Mouse (Mus musculus) cerebellum, adult 11-12 months (tissue): ENCODE data around the gene Spag6.

Source experiments
- DNase-seq: peaks from one replicate; pipeline ENCODE4 v3.0.0; 2022

Gene Spag6

DNA sequence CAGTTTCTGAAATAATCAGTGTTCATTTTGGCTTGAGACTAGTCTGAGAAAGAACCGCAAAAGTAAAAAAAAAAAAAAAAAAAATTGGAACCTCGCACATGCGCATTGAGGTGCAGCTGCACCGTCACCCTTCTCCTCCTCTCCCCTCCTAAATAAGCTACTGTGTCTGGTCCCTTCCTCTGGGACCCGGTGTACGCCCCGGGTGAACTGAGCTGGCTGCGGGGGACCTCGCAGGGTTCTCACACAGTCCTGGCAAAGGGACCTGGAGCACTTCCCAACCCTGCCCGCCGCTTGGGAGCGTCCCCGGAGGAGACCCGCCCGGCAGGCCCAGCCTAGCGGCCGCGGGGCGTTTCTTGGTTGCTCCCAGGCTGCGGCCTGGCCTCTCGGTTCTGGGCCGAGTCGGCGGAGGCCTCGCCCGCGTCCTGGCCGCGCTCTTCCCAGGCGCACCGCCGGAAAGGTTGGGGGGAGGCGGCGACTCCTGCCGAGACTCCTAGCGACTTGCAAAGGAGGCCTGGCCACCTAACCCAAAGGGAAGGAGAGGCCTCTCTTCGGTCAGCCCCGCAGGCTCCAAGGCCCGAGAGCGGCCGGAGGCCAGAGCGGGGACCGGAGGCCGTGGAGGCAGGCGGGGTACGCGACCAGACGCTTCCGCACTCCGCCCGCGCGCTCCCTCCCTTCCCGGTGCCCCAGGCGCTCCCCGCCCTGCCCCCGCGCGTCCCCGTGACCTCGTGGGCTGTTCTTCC, at the start of gene Spag6:
TSS of gene Spag6 (plus strand) at position 162 of the 740 bp plus-strand sequence.
- peak; percentile 85 for DNase-seq

DNA sequence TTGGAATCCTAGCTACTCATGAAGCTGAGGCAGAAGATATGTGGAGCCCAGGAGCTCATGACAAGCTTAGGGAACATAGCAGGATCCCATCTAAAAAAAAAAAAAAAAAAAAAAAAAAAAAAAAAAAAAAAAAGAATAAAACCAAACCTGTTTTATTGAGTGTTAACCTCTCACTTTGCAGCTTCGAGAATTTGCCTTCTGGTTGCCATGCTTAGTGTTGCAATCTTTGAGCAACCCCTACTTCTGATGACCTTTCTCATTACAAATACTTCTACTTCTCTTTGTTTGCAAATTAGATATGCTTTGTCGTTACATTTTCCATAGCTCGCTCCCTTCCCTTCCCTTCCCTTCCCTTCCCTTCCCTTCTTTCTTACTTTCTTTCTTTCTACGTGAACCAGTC, 45.3 kb upstream of the Spag6 start:
- DNase-seq: no peak

DNA sequence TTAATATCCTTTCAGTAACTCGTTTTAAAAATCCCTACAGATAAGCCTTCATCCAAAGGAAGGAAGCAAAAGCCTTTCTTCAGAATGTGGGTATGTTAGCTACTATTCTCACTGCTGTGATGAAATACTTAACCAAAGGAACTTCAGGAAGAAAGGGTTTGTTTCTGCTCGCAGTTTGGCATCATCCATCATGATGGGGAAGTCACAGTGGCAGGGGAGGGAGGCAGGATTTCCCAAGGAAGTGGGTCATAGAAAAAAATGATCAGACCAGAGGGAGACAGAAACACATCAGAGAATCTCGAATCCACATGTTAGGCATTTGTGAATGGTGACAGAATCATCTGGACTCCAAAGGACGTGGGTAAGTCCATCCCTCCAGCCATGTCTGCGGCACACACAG, 39.0 kb upstream of the Spag6 start:
- no peak for DNase-seq

DNA sequence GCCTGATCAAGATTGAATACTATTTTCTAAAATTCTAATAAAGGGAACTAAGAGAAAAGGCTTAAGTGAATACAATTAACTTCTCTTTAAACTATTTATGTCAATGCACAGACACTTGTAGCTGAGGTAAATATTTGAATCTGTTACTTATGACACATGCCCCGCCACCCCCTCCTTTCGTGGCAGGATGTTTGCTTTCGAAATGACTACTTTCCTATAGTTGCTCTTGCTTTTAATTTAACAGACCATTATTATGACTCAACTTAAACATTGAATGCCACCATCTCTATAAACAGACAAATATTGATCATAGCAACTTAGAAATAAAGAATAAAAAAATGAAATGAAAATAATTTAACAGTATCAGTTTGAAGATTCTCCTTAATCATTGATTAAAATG, 29.8 kb upstream of the Spag6 start:
- DNase-seq: no peak

DNA sequence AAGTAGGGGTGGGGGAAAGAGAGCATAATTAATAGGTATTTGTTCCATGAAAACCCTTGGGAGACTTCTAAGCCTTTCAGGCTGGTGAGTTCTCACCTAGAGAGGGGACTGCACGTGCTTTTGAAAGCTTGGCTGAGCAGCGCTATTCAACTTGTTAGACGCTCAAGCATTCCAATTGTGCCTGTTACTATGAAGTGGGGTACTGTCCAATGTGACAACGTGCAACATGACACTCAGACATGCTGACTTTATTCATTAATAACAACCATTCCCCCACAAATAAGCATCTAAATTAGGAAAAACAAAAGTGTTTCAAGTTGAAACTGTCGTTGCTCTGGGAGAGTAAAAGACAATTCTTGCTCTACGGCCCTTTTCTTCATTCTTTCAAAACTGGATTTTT, 22.8 kb upstream of the Spag6 start:
- no peak for DNase-seq

DNA sequence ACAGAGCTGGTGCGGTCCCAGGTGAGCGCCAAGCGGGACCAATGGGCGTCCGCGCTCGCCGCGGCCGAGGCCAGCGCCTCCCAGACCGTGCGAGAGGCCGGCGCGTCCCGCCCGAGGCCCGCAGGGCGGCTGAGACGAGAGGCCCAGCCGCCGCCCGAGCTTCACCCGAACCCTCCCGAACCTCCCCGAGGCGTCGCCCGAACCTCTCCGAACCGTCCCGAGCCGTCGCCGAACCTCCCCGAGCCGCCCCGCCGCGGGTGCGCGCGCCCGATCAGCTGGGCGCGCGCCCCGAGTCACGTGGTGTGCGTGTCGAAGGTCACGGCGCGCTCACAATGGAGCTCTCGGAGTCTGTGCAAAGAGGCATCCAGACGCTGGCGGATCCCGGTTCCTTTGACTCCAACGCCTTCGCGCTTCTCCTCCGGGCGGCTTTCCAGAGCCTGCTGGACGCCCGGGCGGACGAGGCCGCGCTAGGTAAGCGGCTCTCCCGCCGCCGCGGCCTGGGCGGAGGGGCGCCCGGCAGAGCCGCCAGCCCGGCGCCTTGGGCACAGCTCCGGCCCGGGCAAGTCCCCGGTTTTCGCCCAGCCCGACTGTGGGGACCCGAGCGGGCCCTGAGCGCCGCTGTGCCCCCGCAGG, 21.6 kb upstream of the Spag6 start, which contains the start of gene Commd3:
TSS of gene Commd3 (plus strand) at position 252 of the 633 bp plus-strand sequence.
- peak; percentile 97 for DNase-seq

DNA sequence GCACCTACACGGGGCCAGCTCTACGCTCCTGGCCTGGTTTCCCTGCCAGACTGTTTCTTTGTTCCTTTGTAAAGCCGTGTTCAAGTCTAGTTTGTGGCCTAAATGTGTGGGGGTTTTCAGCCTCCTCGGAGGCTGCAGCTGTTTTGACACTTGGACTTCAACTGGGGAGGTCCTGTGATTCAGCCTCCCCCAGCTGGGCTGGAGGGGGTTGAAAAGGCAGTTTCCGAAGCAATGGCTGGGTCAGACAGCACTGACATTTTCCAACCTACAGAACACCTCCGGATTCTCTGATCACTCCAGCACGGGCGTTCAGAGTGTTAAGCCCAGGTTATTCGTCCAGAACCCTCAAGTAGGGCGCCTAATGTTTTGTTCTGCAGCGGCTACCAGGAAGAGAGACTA, 21.1 kb upstream of the Spag6 start:
- no peak for DNase-seq

DNA sequence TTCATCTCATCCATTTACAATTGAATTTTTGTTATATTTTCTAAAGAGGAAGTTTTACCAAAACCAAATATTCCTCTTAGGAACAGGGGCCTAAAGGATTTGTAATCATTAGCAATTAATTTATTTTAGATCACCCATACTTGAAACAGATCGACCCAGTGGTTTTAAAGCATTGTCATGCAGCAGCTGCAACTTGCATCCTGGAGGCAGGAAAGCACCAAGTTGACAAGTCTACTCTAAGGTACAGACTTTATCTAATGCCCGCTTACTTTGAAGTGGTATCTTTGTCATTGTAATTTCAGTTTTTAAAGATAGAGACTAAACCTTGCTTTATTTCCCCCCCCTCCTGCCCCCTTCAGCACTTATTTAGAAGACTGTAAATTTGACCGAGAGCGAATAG, 20.1 kb upstream of the Spag6 start:
- DNase-seq: no peak

DNA sequence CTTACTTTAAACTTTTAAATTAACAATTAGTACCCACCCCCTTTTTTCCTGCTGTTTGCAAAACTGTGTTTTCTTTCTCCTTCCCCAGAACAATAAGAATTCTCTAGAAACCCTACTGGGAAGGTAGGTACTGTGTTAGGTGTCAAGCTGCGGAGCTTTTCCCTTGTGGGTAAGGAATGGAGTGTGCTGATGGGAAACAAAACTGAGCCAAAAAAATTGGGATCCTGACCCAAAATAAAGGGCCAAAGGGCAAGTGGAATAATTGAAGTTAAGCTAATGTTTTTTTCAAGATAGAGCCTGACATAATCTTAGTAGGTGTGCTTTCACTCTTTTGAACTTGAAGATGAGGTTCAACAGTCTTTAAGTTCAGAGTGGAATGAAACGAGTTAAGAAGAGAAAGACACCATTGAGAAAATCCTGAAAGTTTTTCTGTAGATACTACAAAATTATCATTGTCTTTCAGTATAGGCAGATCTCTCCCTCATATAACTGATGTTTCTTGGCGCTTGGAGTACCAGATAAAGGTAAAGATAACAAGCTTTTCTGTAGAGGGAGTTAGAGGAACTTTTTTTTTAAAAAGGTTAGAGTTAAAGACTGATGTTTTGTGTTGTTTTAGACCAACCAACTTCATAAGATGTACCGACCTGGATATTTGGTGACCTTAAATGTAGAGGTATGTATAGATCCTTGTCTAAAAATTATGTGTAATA, 19.5 kb upstream of the Spag6 start:
- DNase-seq: no peak

DNA sequence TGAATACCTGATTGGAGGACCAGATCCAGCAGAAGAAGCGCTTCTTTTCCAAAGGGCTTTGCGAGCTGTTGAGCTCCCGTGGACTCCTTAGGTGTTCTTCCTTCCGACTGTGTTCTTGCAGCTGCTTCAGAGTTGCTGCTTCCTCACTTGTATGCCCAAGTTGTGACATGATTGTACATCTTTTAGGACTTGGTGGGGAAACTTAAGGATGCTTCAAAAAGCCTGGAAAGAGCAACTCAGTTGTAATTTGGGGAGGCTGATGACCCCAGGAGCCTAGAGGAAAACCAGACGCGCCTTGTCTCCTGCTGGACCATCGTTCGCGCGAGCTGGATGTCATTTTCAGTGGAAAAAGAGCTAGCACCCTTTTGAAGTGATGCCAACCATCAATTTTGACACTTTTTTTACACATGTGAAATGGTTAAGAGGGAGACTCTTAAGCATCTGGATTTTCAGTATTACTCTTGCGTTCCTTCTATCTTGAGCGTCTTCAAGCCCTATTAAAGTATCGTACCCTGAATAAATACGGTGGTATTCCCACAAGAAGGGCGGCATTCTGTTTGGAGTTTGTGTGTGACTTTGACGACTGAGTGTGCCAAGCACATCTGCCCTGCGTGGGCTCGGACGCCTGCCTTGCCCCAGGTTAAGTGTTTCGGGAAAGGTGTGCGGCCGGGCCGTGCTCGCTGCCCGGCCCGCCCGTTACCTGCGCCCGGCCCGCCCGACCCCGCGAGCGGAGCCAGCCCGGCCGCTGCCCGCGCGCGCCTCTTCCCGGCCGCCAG, 18.0 kb upstream of the Spag6 start:
- DNase-seq: no peak

DNA sequence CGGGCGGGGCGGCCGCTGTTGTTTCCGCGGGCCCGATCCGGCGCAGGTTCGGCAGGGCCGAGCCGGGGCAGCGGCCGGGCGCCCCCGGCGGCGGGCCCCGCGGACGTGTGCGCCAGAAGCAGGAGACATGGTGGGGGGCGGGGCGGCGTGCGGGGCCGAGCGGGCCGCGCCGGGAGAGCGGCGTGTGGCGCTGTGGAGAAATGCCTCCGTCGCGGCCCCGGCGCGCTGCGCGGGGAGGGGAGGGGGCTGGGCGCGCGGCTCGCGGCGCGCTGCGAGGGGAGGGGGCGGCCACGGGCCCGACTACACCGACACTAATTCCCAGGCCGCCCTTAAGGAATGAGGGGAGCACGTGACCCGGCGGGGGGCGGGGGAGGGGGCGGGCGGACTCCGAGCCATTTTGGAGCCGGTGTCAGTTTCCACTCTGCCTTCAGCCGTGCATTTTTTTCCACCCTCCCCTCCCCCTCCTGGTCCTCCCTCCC, 17.3 kb upstream of the Spag6 start:
- peak; percentile 81 for DNase-seq

DNA sequence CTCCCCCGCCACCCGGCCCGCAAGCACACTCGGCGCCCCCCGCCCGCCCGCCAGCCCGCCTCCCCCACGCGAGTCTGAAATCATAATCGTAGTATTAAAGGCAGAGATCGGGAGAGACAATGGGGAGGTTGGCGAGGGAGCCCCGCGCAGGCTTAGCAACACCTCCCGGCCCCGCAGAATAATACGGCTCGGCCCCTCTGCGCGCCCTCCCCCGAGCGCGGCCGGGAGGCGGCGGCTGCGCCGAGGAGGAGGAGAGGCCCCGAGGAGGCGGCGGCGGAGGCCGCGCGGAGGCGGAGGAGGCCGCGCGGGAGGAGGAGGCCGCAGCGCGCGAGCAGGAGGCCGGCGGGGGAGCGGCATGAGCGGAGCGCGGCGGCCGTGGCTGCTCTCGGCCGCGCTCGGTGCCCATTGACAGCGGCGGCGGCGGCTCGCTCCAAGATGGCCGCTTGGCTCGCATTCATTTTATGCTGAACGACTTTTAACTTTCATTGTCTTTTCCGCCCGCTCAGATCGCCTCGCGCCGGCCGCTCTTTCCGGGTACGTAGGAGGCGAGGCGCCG, 16.8 kb upstream of the Spag6 start, which contains the start of gene Bmi1:
TSS of gene Bmi1 (plus strand) at position 83 of the 556 bp plus-strand sequence.
- DNase-seq: peak; percentile 86

DNA sequence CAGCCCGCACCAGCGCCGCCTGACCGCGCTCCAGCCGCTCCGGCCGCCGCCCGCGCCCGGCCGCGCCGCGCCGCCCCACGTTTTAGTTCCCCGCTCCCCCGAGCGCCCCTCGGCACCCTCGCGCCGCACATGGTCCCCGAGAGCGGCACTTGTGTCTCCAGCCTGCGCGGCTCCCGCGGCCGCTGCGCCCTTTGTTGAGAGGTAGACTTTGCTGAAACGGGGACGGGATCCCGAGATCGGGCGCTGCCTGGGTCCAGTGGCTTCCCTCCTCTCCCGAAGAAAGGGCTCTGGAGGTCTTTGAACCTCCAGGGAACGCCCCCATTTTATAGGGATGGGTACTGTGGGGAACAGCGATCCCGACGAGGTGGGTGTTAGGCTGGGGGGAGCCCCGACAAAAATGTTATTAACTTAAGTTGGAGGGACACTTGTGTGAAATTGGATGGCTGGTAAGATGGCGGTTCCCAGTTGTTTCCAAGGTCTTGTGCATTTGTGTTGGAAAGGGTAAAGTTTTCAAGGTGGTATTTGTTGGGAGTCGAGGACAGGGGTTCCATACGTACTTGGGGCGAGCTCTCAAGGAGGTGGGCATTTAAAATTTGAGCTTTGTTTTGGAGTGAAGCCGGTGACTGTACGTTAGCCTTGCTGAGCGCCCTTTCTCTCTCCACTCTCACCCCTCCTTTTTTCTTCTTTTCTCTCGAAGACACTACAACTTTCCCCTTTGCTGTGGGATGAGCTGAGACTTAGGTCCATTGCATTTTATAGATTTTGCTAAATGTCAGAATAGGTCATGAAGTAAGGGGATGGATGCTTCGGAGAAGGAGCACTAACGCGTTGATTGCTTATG, 16.0 kb upstream of the Spag6 start:
- DNase-seq: peak; percentile 70

DNA sequence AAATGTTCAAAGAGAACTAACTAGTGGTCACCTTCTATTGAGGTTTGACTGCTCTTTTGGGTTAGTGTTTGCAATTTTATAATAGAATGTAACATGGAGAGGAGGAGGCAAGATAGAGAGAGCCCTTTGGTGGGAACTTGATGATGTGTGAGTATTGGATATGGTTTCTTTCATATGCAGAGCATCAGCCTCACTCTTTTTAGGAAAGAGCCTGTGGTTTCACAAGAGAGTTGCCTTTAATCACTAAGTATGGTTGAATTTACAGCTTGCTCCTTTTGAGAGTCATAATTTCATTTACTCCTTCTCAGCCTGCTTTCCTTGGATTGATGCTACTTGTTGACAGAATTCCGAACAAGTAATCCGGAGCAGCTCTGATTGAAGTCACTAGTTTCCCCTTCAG, 14.1 kb upstream of the Spag6 start:
- no peak for DNase-seq

DNA sequence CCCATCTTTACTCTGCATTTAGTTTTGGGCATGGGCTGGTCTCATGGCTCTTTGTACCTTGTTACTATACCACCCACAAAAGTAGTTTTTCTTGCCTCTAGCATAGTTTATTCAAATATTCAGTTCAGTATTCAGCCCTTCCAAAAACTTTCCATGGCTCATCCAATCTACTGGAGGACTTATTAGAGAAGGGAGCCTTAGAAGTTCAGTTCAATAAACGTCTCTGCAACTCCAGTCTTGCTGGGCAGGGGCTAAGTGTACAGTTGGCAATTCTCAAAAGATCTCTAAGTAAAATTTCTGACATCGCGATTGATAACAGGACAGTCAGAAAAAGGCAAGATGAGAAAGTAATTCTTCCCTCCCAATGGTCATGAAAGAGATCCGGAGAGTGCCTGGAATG, 13.3 kb upstream of the Spag6 start:
- no peak for DNase-seq

DNA sequence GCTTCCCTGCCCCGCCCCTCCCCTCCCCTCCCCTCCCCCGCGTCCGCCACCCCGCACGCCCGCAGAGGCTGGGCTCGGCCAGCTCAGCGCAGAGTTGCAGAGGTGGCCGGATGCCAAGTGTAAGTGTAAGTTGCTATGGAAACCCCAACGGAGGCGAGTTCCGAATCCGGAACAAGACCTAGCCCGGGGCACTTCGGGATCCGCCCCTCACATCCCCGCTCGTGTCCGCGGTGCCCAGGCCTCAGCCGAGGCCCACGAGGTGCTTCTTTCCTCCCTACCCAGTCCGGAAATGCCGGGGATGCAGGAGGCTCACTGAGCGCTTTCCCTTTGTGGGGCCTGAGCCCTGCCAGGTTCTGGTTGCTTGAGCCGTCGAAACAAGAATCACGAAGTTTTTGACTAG, 12.9 kb upstream of the Spag6 start:
- no peak for DNase-seq

DNA sequence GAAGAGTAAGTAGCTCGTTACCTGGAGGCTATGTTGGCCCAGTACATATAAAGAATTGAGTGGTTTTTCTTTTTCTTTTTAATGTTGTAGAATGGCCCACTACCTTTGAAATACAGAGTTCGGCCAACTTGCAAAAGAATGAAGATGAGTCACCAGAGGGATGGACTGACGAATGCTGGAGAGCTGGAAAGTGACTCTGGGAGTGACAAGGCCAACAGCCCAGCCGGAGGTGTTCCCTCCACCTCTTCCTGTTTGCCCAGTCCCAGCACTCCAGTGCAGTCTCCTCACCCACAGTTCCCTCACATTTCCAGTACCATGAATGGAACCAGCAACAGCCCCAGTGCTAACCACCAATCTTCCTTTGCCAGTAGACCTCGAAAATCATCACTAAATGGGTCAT, 9.8 kb upstream of the Spag6 start:
- no peak for DNase-seq

DNA sequence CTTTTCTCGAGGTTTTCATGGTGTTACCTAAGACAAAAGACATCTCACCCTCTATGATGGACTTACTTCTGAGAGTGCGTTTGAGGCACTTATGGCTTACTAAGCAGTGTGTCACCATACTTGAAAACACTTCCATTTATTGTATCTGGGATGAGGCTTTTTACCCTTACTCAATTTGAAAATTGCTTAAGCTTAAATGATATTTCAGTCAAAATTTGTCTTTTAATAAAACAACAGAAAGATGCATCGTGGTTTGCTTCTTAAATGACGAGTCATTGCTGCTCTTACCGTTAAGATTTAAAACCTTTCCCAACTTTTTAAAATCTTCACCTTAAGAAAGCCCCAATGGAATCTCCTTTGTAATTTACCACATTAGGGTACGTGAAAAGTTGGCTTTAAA, 7.4 kb upstream of the Spag6 start:
- DNase-seq: no peak

DNA sequence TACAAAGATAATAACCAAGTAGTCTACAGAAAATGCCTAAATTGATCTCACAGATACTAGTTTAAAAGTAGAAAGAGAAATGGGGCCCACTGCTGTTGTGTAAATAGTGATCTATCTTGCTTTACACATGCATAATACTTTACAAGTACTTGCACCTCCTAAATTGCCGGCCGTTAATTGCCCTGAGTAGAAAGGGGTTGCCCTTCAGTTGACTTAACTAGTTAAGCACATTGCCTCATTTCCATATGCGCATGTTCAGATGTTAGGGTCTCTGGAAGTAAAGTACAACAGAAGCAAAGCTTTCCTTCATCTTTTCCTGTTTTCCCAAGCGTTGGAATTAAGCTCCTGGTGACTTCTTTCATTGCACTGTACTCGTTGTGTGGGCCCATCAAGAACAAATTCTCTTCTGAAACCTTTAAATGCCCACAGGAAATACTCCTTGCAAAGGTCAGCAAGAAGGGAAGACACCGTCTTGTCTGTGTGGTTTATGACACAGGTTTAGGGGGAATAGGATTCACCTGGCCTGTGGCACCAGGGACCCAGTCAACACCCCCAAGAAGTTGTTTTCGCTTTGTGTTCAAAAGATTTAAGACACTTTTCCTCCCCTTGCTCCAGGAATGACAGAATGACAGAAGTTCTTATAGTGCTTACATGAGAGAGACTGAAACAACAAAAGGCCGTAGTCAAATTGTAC, 6.9 kb upstream of the Spag6 start:
- DNase-seq: no peak

DNA sequence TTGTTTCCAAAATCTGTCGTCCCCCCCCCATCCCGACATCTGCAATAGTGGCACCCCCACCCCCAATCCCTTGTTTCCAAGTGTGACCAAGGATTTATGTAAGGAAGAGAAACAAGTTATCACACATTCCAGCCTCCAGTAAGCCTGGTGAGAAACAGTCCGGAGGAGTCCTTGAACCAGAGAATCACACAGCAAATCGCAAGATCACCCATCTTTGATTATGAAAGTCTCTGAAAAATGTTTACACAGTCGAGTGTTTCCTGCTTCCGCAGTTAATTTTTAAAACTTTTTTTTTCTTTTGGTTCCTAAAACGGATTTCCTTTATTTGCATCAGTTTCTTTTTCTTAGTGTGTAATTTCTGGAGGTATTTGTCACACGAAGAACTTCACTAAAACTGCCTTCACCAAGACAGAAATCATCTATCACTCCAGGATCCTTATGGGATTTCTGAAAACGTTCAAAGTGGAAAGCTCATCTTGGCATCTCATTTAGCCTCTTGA, 6.1 kb upstream of the Spag6 start:
- no peak for DNase-seq

DNA sequence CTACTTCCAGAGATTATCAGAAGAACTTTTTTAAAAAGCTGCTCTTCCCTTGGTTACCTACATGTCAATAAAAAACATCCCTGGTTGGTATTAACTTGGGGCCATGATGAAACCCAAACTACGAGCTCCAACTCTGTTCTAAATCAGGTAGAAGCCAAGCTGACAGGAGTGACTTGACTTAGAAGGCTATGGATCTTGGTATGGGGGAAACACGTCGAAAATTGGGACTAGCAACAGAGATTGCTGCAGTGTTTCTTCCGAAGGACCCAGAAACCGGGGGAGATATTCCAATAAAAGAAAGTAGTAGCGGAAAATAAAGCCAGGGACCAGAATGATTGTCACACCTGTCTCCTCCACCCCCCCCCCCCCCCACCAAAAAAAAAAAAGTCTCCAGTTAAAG, 5.5 kb upstream of the Spag6 start:
- no peak for DNase-seq
